Mouse (Mus musculus) heart, postnatal 0 days (tissue): ENCODE data around the gene Tent2.

ENCODE experiments used
- CTCF ChIP-seq: IDR thresholded peaks from 2 replicates; pipeline ENCODE4 v1.5.1; 2016; ENCODE audit warnings: antibody characterized with exemption, control low read depth, low read depth
- EP300 ChIP-seq: IDR thresholded peaks from 2 replicates; pipeline ENCODE4 v1.6.1; 2016; ENCODE audit warnings: antibody characterized with exemption, low read depth

DNA sequence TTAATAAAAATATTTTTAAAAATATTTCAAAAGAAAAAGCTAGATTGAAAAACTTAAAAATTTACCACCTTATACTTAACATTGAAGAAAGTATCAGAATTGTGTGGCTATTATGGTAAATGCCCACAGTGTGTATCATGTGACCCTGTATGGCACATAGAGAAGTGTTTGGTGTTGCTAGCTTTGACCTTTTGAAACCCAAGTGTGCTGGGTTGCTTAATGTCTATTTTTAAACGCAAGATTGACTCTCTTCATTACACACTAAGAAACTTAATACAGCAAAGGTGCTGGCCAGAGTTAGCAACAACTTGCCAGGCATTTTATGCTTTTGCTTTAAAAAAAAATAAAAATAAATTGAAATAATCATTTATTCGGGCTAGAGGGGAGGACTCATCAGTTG lies 56.7 kb downstream of the Tent2 start:
- no peak for TF ChIP-seq CTCF
- TF ChIP-seq EP300 = no peak
